Mouse (Mus musculus) CH12.LX (cell line): ENCODE data around the gene Abca7. TPM values are rescaled to one million over a fixed set of nuclear protein-coding genes. Genes with fewer than 3 reads are reported as not detected.

Experiments
- DNase-seq: peaks from one replicate; pipeline ENCODE4 v3.0.0-alpha.2; 2013; ENCODE audit errors: extremely low read depth
- H3K27ac ChIP-seq: 2 replicates; pipeline ENCODE4 v1.5.1; 2012; ENCODE audit warnings: low read depth, mild to moderate bottlenecking, control low read depth, moderate library complexity; ENCODE audit not compliant: insufficient read depth
- H3K27me3 ChIP-seq: replicated peaks from 2 replicates; pipeline ENCODE3; 2012; ENCODE audit warnings: inconsistent platforms
- H3K36me3 ChIP-seq, 2 experiments: replicated peaks in 1 of 2; 2 replicates each; pipeline versions ENCODE3 to v1.6.1; 2012; ENCODE audit warnings: inconsistent platforms in 1 of 2, low read length in 1 of 2, mild to moderate bottlenecking in 1 of 2, mixed read lengths in 1 of 2, moderate library complexity in 1 of 2; ENCODE audit not compliant: control insufficient read depth in 1 of 2, insufficient read depth in 1 of 2
- H3K4me1 ChIP-seq, 2 experiments: 2 replicates each; pipeline ENCODE4 v1.6.1; 2012; ENCODE audit warnings: inconsistent platforms in 1 of 2, moderate library complexity in 1 of 2; ENCODE audit not compliant: insufficient read depth in 2 of 2, control insufficient read depth in 1 of 2
- H3K4me2 ChIP-seq: 2 replicates; pipeline ENCODE4 v1.6.1; 2012; ENCODE audit warnings: low read depth, mild to moderate bottlenecking, control low read depth; ENCODE audit not compliant: poor library complexity, insufficient read depth, severe bottlenecking
- H3K4me3 ChIP-seq, 3 experiments: fragments of 150-350 bp in 1 of 3; sonication (generic) in 1 of 3; replicated peaks in 1 of 3; 2 replicates each; pipeline versions ENCODE3 to v1.5.1; 2011 to 2012; ENCODE audit warnings: low read depth in 2 of 3, low read length in 2 of 3, mild to moderate bottlenecking in 2 of 3, moderate library complexity in 2 of 3, control low read depth in 1 of 3, improper control_type of control experiment in 1 of 3, inconsistent platforms in 1 of 3, mixed read lengths in 1 of 3; ENCODE audit not compliant: poor library complexity in 1 of 3
- H3K79me2 ChIP-seq: replicated peaks from 2 replicates; pipeline ENCODE4 v1.6.1; 2012; ENCODE audit warnings: mild to moderate bottlenecking, moderate library complexity; ENCODE audit not compliant: control insufficient read depth, poor library complexity, insufficient read depth, severe bottlenecking; ENCODE audit errors: extremely low read depth
- H3K9ac ChIP-seq: 2 replicates; pipeline ENCODE4 v1.6.1; 2012; ENCODE audit warnings: low read depth, mild to moderate bottlenecking, control low read depth, moderate library complexity; ENCODE audit not compliant: insufficient read depth
- H3K9me3 ChIP-seq: replicated peaks from 2 replicates; pipeline ENCODE3; 2012; ENCODE audit warnings: low read length, inconsistent platforms, mixed read lengths
- BHLHE40 ChIP-seq: IDR thresholded peaks from 2 replicates; pipeline ENCODE4 v1.6.1; 2011; ENCODE audit warnings: mild to moderate bottlenecking, low read depth, low read length, improper control_type of control experiment
- CHD1 ChIP-seq: IDR thresholded peaks from 2 replicates; pipeline ENCODE4 v1.6.1; 2012; ENCODE audit warnings: low read depth, low read length, improper control_type of control experiment, inconsistent platforms
- CHD2 ChIP-seq: IDR thresholded peaks from 2 replicates; pipeline ENCODE4 v1.6.1; 2011; ENCODE audit warnings: low read length, improper control_type of control experiment
- CTCF ChIP-seq, 2 experiments: IDR thresholded peaks in 1 of 2; conservative IDR thresholded peaks in 1 of 2; 2 replicates each; pipeline ENCODE4 v1.5.1; 2011 to 2012; ENCODE audit warnings: low read depth in 2 of 2, low read length in 2 of 2, improper control_type of control experiment in 1 of 2, inconsistent platforms in 1 of 2, mild to moderate bottlenecking in 1 of 2, moderate library complexity in 1 of 2
- ELF1 ChIP-seq: IDR thresholded peaks from 2 replicates; pipeline ENCODE4 v1.6.1; 2014; ENCODE audit warnings: low read depth, mild to moderate bottlenecking, inconsistent platforms, low read length, improper control_type of control experiment
- ETS1 ChIP-seq: conservative IDR thresholded peaks from 2 replicates; pipeline ENCODE4 v1.6.1; 2012; ENCODE audit warnings: low read depth, mild to moderate bottlenecking, inconsistent platforms, low read length, improper control_type of control experiment, moderate library complexity
- GABPA ChIP-seq: IDR thresholded peaks from 2 replicates; pipeline ENCODE4 v1.6.1; 2012; ENCODE audit warnings: low read depth, low read length, improper control_type of control experiment, inconsistent platforms; ENCODE audit not compliant: insufficient replicate concordance
- HCFC1 ChIP-seq: IDR thresholded peaks from 2 replicates; pipeline ENCODE4 v1.6.1; 2012; ENCODE audit warnings: low read depth, mild to moderate bottlenecking, inconsistent platforms, low read length, improper control_type of control experiment
- IRF4 ChIP-seq: IDR thresholded peaks from 2 replicates; pipeline ENCODE4 v1.6.1; 2014; ENCODE audit warnings: low read depth, mild to moderate bottlenecking, inconsistent platforms, low read length, improper control_type of control experiment
- JUN ChIP-seq: IDR thresholded peaks from 2 replicates; pipeline ENCODE4 v1.6.1; 2011; ENCODE audit warnings: low read depth, mild to moderate bottlenecking, low read length, improper control_type of control experiment, moderate library complexity; ENCODE audit not compliant: insufficient read depth
- JUND ChIP-seq: conservative IDR thresholded peaks from 2 replicates; pipeline ENCODE4 v1.6.1; 2011; ENCODE audit warnings: low read depth, low read length, improper control_type of control experiment
- MAFK ChIP-seq: IDR thresholded peaks from 2 replicates; pipeline ENCODE4 v1.6.1; 2011; ENCODE audit warnings: low read length, improper control_type of control experiment; ENCODE audit not compliant: insufficient replicate concordance
- MAX ChIP-seq: IDR thresholded peaks from 2 replicates; pipeline ENCODE4 v1.6.1; 2011; ENCODE audit warnings: low read length, improper control_type of control experiment
- MAZ ChIP-seq: IDR thresholded peaks from 2 replicates; pipeline ENCODE4 v1.6.1; 2012; ENCODE audit warnings: low read depth, mild to moderate bottlenecking, inconsistent platforms, low read length, improper control_type of control experiment, moderate library complexity
- MXI1 ChIP-seq: IDR thresholded peaks from 2 replicates; pipeline ENCODE4 v1.6.1; 2011; ENCODE audit warnings: mild to moderate bottlenecking, low read depth, low read length, improper control_type of control experiment
- MYC ChIP-seq: IDR thresholded peaks from 2 replicates; pipeline ENCODE4 v1.6.1; 2011; ENCODE audit warnings: low read depth, mild to moderate bottlenecking, improper control_type of control experiment, low read length
- NRF1 ChIP-seq: IDR thresholded peaks from 2 replicates; pipeline ENCODE4 v1.6.1; 2014; ENCODE audit warnings: low read depth, mild to moderate bottlenecking, inconsistent platforms, low read length, improper control_type of control experiment, moderate library complexity
- POLR2A ChIP-seq: IDR thresholded peaks from 2 replicates; pipeline ENCODE4 v1.6.1; 2011; ENCODE audit warnings: low read depth, mild to moderate bottlenecking, improper control_type of control experiment, low read length
- POLR2AphosphoS2 ChIP-seq: IDR thresholded peaks from 2 replicates; pipeline ENCODE4 v1.6.1; 2011; ENCODE audit warnings: low read depth, low read length, improper control_type of control experiment
- RAD21 ChIP-seq: IDR thresholded peaks from 2 replicates; pipeline ENCODE4 v1.6.1; 2011; ENCODE audit warnings: low read depth, mild to moderate bottlenecking, low read length, improper control_type of control experiment, moderate library complexity
- SIN3A ChIP-seq: IDR thresholded peaks from 2 replicates; pipeline ENCODE4 v1.6.1; 2012; ENCODE audit warnings: low read length, improper control_type of control experiment, inconsistent platforms
- TCF12 ChIP-seq: IDR thresholded peaks from 2 replicates; pipeline ENCODE4 v1.6.1; 2014; ENCODE audit warnings: low read depth, mild to moderate bottlenecking, inconsistent platforms, low read length, improper control_type of control experiment
- UBTF ChIP-seq: IDR thresholded peaks from 2 replicates; pipeline ENCODE4 v1.6.1; 2012; ENCODE audit warnings: low read depth, mild to moderate bottlenecking, inconsistent platforms, low read length, improper control_type of control experiment, moderate library complexity
- USF1 ChIP-seq: IDR thresholded peaks from 2 replicates; pipeline ENCODE4 v1.6.1; 2014; ENCODE audit warnings: low read depth, mild to moderate bottlenecking, inconsistent platforms, low read length, improper control_type of control experiment
- USF2 ChIP-seq: conservative IDR thresholded peaks from 2 replicates; pipeline ENCODE4 v1.6.1; 2011; ENCODE audit warnings: low read depth, low read length, improper control_type of control experiment
- ZMIZ1 ChIP-seq: IDR thresholded peaks from 2 replicates; pipeline ENCODE4 v1.6.1; 2012; ENCODE audit warnings: low read depth, mild to moderate bottlenecking, inconsistent platforms, low read length, improper control_type of control experiment
- ZNF384 ChIP-seq: IDR thresholded peaks from 2 replicates; pipeline ENCODE4 v1.6.1; 2012; ENCODE audit warnings: low read depth, low read length, improper control_type of control experiment, inconsistent platforms
- dilution Hi-C: fragments of 300-500 bp; cut with MboI; formaldehyde crosslinking; loops from 2 replicates; pipeline ENCODE4 v1.14.3; 2020; ENCODE audit warnings: low sequenced_read_pairs; ENCODE audit not compliant: extremely low pct_unique_long_range_greater_than_20kb, extremely low pct_ligation_motif_present
- in situ Hi-C: fragments of 300-500 bp; cut with MboI; formaldehyde crosslinking; loops from 3 replicates; pipeline ENCODE4 v1.14.3; 2019; ENCODE audit warnings: low sequenced_read_pairs, low pct_ligation_motif_present, low pct_unique_long_range_greater_than_20kb, mixed read lengths
- polyA plus RNA-seq: library from polyadenylated mRNA; unstranded; fragments of >175 nt; gene quantifications from 2 replicates; pipeline ENCODE4 v1.2.1, GENCODE M21; 2012; ENCODE audit warnings: low read depth; ENCODE audit not compliant: insufficient read length
- total RNA-seq, 2 experiments: library from RNA; depleted of rRNA; stranded (reverse); fragments of 300-350 nt in 1 of 2; fragments of >200 nt in 1 of 2; gene quantifications; 2 replicates each; pipeline ENCODE4 v1.2.3; 2012 to 2014

Abca7 gene
- total and polyA plus RNA-seq, 3 experiments = 2.3 to 7.0 (median 6.1) TPM

- TF ChIP-seq MAZ (no peak), USF1 (no peak), UBTF (no peak), NRF1 (no peak), MAX (peak; percentile 19; the same call in 1 of the 2 replicates), BHLHE40 (no peak), CHD2 (peak; percentile 88), POLR2A (0 out of 2 replicates have a peak, but pooled peaks have one; percentile 13), MAFK (no peak), ETS1 (no peak), GABPA (no peak), MYC (no peak), USF2 (no peak), ZMIZ1 (no peak), MXI1 (peak; percentile 26; the same call in 1 of the 2 replicates), RAD21 (no peak), SIN3A (peak; percentile 57), JUND (no peak), JUN (no peak), POLR2AphosphoS2 (no peak), IRF4 (no peak), TCF12 (peak; percentile 19; the same call in 1 of the 2 replicates), CTCF (conservative IDR thresholded peaks at IDR 0.05 in 1 of 2, IDR thresholded peaks at IDR 0.05 in 1 of 2; ENCODE audit: low read depth in 2 of 2, low read length in 2 of 2) (no peak), HCFC1 (peak; percentile 67), CHD1 (no peak), ZNF384 (no peak), ELF1 (no peak; the same call in 1 of the 2 replicates)
- TF ChIP-seq, all 38 proteins: peak for 7
- peak overlapping the region; percentile 99 for H3K9ac ChIP-seq
- dilution Hi-C loops (no loop called here), in situ Hi-C loops (no loop called here)
- H3K36me3 ChIP-seq = peaks cover 22 to 39% of the 10 kb centered on the region in 2 experiments
- peak; percentile 48 for DNase-seq
- H3K79me2 ChIP-seq = peaks cover 35% of the 10 kb centered on the region
- H3K9me3 ChIP-seq = peaks cover 2% of the 10 kb centered on the region
- peaks cover 26 to 61% of the 10 kb centered on the region in 2 experiments for H3K4me1 ChIP-seq
- H3K27me3 ChIP-seq = peaks cover 3% of the 10 kb centered on the region
- peak overlapping the region; percentile 75 to 97 (median 89) for H3K4me3 ChIP-seq
- peak overlapping the region; percentile 82 for H3K27ac ChIP-seq
- H3K4me2 ChIP-seq = peak overlapping the region; percentile 85
Measured at GRCm38 (mm10) chr10:79983670-79984069, 12.6 kb upstream of the Abca7 start.
